Mouse (Mus musculus) midbrain, postnatal 0 days (tissue): ENCODE measurements around the gene Zmym6. TPM values are rescaled to one million over a fixed set of nuclear protein-coding genes. Genes with fewer than 3 reads are reported as not detected.

Experiments
- ATAC-seq: fragments of 200-750 bp; cut with Nextera tagmentation; 2 replicates; pipeline ENCODE4 v1.8.0; 2017; ENCODE audit warnings: moderate number of reproducible peaks, mild to moderate bottlenecking, moderate TSS enrichment, moderate library complexity; ENCODE audit not compliant: low FRiP score
- DNase-seq: peaks from one replicate; pipeline ENCODE4 v3.0.0-alpha.2; 2015; ENCODE audit warnings: low spot score
- H3K27ac ChIP-seq: fragments of 300-500 bp; sonication (generic); 2 replicates; pipeline ENCODE4 v1.5.1; 2014; ENCODE audit warnings: low read depth, mild to moderate bottlenecking, low read length, mixed read lengths
- H3K27me3 ChIP-seq: fragments of 300-500 bp; sonication (generic); 2 replicates; pipeline ENCODE4 v1.6.1; 2014; ENCODE audit warnings: low read length, control low read depth, mixed read lengths; ENCODE audit not compliant: insufficient read depth
- H3K36me3 ChIP-seq: fragments of 300-500 bp; sonication (generic); 2 replicates; pipeline ENCODE4 v1.6.1; 2014; ENCODE audit warnings: low read length, control low read depth, mixed read lengths; ENCODE audit not compliant: insufficient read depth
- H3K4me1 ChIP-seq: fragments of 300-500 bp; sonication (generic); 2 replicates; pipeline ENCODE4 v1.6.1; 2014; ENCODE audit warnings: mild to moderate bottlenecking, control low read depth, antibody characterized with exemption, low read length, mixed read lengths; ENCODE audit not compliant: insufficient read depth
- H3K4me2 ChIP-seq: fragments of 300-500 bp; sonication (generic); 2 replicates; pipeline ENCODE4 v1.6.1; 2014; ENCODE audit warnings: low read depth, mild to moderate bottlenecking, low read length, mixed read lengths; ENCODE audit not compliant: poor library complexity, severe bottlenecking
- H3K4me3 ChIP-seq: fragments of 300-500 bp; sonication (generic); 2 replicates; pipeline ENCODE4 v1.5.1; 2014; ENCODE audit warnings: low read depth, mild to moderate bottlenecking, low read length, moderate library complexity
- H3K9ac ChIP-seq: fragments of 300-500 bp; sonication (generic); replicated peaks from 2 replicates; pipeline ENCODE4 v1.6.1; 2014; ENCODE audit warnings: mild to moderate bottlenecking, low read length, moderate library complexity, mixed read lengths; ENCODE audit not compliant: poor library complexity, severe bottlenecking
- H3K9me3 ChIP-seq: fragments of 300-500 bp; sonication (generic); 2 replicates; pipeline ENCODE4 v1.6.1; 2016; ENCODE audit warnings: low read length, control low read depth
- CTCF ChIP-seq: IDR thresholded peaks from 2 replicates; pipeline ENCODE4 v1.5.1; 2016; ENCODE audit warnings: antibody characterized with exemption, mild to moderate bottlenecking
- WGBS: fragments of 180-500 bp; shearing (Covaris S2); extraction: QIAGEN DNeasy Blood & Tissue Kit; methylation state at CpG from one replicate; pipeline ENCODE4 v1.1.7; 2014; 5-methylcytosine and 5-hydroxymethylcytosine counted together
- polyA plus RNA-seq: library from polyadenylated mRNA; unstranded; fragments of >200 nt; fragmentation: Nextera tagmentation; extraction: Ambion mirVana; gene quantifications from 2 replicates; pipeline ENCODE4 v1.2.1, GENCODE M21; 2015
- total RNA-seq: library from RNA; depleted of rRNA; stranded (reverse); fragments of >200 nt; gene quantifications from 2 replicates; pipeline ENCODE4 v1.2.3, GENCODE M21; 2014

Zmym6 gene
- total and polyA plus RNA-seq, 2 experiments from 2014 or later = 28.2 to 44.3 TPM

GRCm38 (mm10) chr4:127107566-127107965 is 30.4 kb downstream of the Zmym6 start:
- peaks cover 31% of the 10 kb centered on the region for H3K36me3 ChIP-seq
- H3K9ac ChIP-seq = no peak overlapping the region
- no peak overlapping the region for H3K27ac ChIP-seq
- TF ChIP-seq CTCF = no peak
- no peak for DNase-seq
- H3K4me2 ChIP-seq = no peak overlapping the region
- no peak overlapping the region for H3K4me3 ChIP-seq
- H3K27me3 ChIP-seq = no peaks in the 10 kb centered on the region
- H3K4me1 ChIP-seq = no peaks in the 10 kb centered on the region
- whole genome bisulfite sequencing = 94% methylated on average over 4 of the region's 4 CpGs
- no peak for ATAC-seq
- H3K9me3 ChIP-seq = no peaks in the 10 kb centered on the region

GRCm38 (mm10) chr4:127110570-127110969 is 33.4 kb downstream of the Zmym6 start:
- DNase-seq (no peak), ATAC-seq (no peak)
- H3K36me3 ChIP-seq = peaks cover 31% of the 10 kb centered on the region
- no peaks in the 10 kb centered on the region for H3K27me3 ChIP-seq
- TF ChIP-seq CTCF = no peak
- H3K4me3 ChIP-seq = no peak overlapping the region
- H3K27ac ChIP-seq = no peak overlapping the region
- no peaks in the 10 kb centered on the region for H3K4me1 ChIP-seq
- H3K9ac ChIP-seq = no peak overlapping the region
- H3K4me2 ChIP-seq = no peak overlapping the region
- WGBS = 82% methylated on average over 4 of the region's 4 CpGs
- no peaks in the 10 kb centered on the region for H3K9me3 ChIP-seq

GRCm38 (mm10) chr4:127123391-127123790 is 46.2 kb downstream of the Zmym6 start, which contains the start of gene Tmem35b:
TSS of gene Tmem35b (plus strand) at chr4:127123691.
- ATAC-seq (no peak), DNase-seq (no peak)
- no peak within 1 kb of the TSS for H3K4me2 ChIP-seq
- H3K27ac ChIP-seq = no peak within 1 kb of the TSS
- H3K9ac ChIP-seq = no peak within 1 kb of the TSS
- 95% methylated on average over 5 of the region's 5 CpGs for WGBS
- no peaks in the 10 kb centered on the region for H3K9me3 ChIP-seq
- no peaks in the 10 kb centered on the region for H3K27me3 ChIP-seq
- no peak within 1 kb of the TSS for H3K4me3 ChIP-seq
- no peak for TF ChIP-seq CTCF
- H3K36me3 ChIP-seq = peaks cover 5% of the 10 kb centered on the region; the same call in 1 of the 2 replicates
- no peaks in the 10 kb centered on the region for H3K4me1 ChIP-seq

- H3K9ac ChIP-seq = no peak overlapping the region
- H3K27me3 ChIP-seq = no peaks in the 10 kb centered on the region
- H3K9me3 ChIP-seq = no peaks in the 10 kb centered on the region
- 97% methylated on average over 1 of the region's 1 CpGs for WGBS
- no peak overlapping the region for H3K4me2 ChIP-seq
- no peak for DNase-seq
- H3K4me1 ChIP-seq = no peaks in the 10 kb centered on the region
- H3K27ac ChIP-seq = no peak overlapping the region
- peaks cover 5% of the 10 kb centered on the region; the same call in 1 of the 2 replicates for H3K36me3 ChIP-seq
- H3K4me3 ChIP-seq = no peak overlapping the region
- TF ChIP-seq CTCF = no peak
- no peak for ATAC-seq
Measured at GRCm38 (mm10) chr4:127124331-127124730, 47.1 kb downstream of the Zmym6 start.

GRCm38 (mm10) chr4:127125834-127126463 is 48.8 kb downstream of the Zmym6 start:
- DNase-seq (peak; percentile 87), ATAC-seq (peak; percentile 58; the same call in 1 of the 2 replicates)
- Histone ChIP-seq H3K27me3 (no peaks in the 10 kb centered on the region), H3K4me2 (peak overlapping the region; percentile 57), H3K4me1 (no peaks in the 10 kb centered on the region), H3K9ac (peak overlapping the region; percentile 70), H3K4me3 (peak overlapping the region; percentile 45), H3K36me3 (peaks cover 5% of the 10 kb centered on the region; the same call in 1 of the 2 replicates), H3K9me3 (no peaks in the 10 kb centered on the region), H3K27ac (peak overlapping the region; percentile 43; the same call in 1 of the 2 replicates)
- 2% methylated on average over 35 of the region's 35 CpGs for WGBS
- no peak for TF ChIP-seq CTCF

GRCm38 (mm10) chr4:127134687-127135086 is 57.5 kb downstream of the Zmym6 start:
- Histone ChIP-seq H3K27ac (no peak overlapping the region), H3K36me3 (no peaks in the 10 kb centered on the region), H3K4me3 (no peak overlapping the region), H3K4me1 (no peaks in the 10 kb centered on the region), H3K9me3 (no peaks in the 10 kb centered on the region), H3K9ac (no peak overlapping the region), H3K4me2 (no peak overlapping the region), H3K27me3 (no peaks in the 10 kb centered on the region)
- ATAC-seq (no peak), DNase-seq (no peak)
- peak; percentile 57 for TF ChIP-seq CTCF
- WGBS = 46% methylated on average over 1 of the region's 1 CpGs
